Mouse (Mus musculus) lung, adult 2 months (tissue): ENCODE measurements at regions not wholly inside any gene's neighbourhood (a gene's known extent, or its start where the extent isn't known, plus 50 kb on each side); places are given as distances from the start of the nearest gene placed in this dataset.

Experiments
- CTCF ChIP-seq: fragments of 200-500 bp; IDR thresholded peaks from 2 replicates; pipeline ENCODE4 v1.5.1; 2011; ENCODE audit warnings: mild to moderate bottlenecking, low read length, control low read depth; ENCODE audit not compliant: insufficient read depth
- POLR2A ChIP-seq: fragments of 200-500 bp; IDR thresholded peaks from 2 replicates; pipeline ENCODE4 v1.6.1; 2011; ENCODE audit warnings: low read depth, mild to moderate bottlenecking, control low read depth, low read length, borderline replicate concordance; ENCODE audit errors: extremely low read depth

DNA sequence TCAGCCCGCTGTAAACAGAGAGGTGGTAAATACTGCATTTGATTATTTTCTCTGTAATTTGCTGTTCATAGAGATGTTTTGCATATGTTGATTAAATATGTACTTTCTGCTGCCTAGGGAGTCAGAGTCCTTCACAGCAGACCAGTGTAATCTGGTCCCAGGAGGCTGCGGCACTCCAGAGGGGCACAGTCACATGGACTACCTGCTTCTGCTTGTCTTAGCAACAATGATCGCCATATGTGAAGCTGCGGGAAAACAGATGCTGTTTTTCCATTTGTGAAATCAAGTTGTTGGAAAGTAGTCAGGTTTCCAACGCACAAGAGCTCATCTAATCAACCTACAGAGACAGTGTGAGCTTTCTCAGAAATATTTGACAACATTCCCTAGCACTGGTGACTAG lies 490.6 kb downstream of the Cypt12 start:
- TF ChIP-seq CTCF, result no peak
- TF ChIP-seq POLR2A, result no peak
